Mouse (Mus musculus) hindbrain, postnatal 0 days (tissue): Measurements from ENCODE around the gene Esam. TPM values are rescaled to one million over a fixed set of nuclear protein-coding genes. Genes with fewer than 3 reads are reported as not detected.
A peak's percentile ranks its signal among the peaks of the same experiment; 100 is the strongest.

Experiments used
- ATAC-seq: fragments of 200-750 bp; cut with Nextera tagmentation; 2 replicates; pipeline ENCODE4 v1.8.0; 2017; ENCODE audit warnings: mild to moderate bottlenecking, moderate TSS enrichment, moderate library complexity
- DNase-seq: peaks from one replicate; pipeline ENCODE4 v3.0.0-alpha.2; 2015; ENCODE audit warnings: low spot score
- H3K27ac ChIP-seq: fragments of 300-500 bp; sonication (generic); 2 replicates; pipeline ENCODE4 v1.5.1; 2014; ENCODE audit warnings: mild to moderate bottlenecking
- H3K27me3 ChIP-seq: fragments of 300-500 bp; sonication (generic); 2 replicates; pipeline ENCODE4 v1.6.1; 2014; ENCODE audit warnings: low read length, mixed read lengths; ENCODE audit not compliant: insufficient read depth
- H3K36me3 ChIP-seq: fragments of 300-500 bp; sonication (generic); 2 replicates; pipeline ENCODE4 v1.6.1; 2014; ENCODE audit warnings: low read length, mixed read lengths; ENCODE audit not compliant: insufficient read depth
- H3K4me1 ChIP-seq: fragments of 300-500 bp; sonication (generic); 2 replicates; pipeline ENCODE4 v1.6.1; 2014; ENCODE audit warnings: antibody characterized with exemption, low read length, mixed read lengths; ENCODE audit not compliant: insufficient read depth
- H3K4me2 ChIP-seq: fragments of 300-500 bp; sonication (generic); 2 replicates; pipeline ENCODE4 v1.6.1; 2014; ENCODE audit warnings: low read depth, mild to moderate bottlenecking, low read length, moderate library complexity, mixed read lengths
- H3K4me3 ChIP-seq: fragments of 300-500 bp; sonication (generic); 2 replicates; pipeline ENCODE4 v1.5.1; 2014; ENCODE audit warnings: low read length
- H3K9ac ChIP-seq: fragments of 300-500 bp; sonication (generic); replicated peaks from 2 replicates; pipeline ENCODE4 v1.6.1; 2014; ENCODE audit warnings: mild to moderate bottlenecking, low read length, moderate library complexity, mixed read lengths
- H3K9me3 ChIP-seq: fragments of 300-500 bp; sonication (generic); 2 replicates; pipeline ENCODE4 v1.6.1; 2016; ENCODE audit warnings: low read length, mixed read lengths
- CTCF ChIP-seq: IDR thresholded peaks from 2 replicates; pipeline ENCODE4 v1.5.1; 2016; ENCODE audit warnings: antibody characterized with exemption, control low read depth, low read depth
- WGBS: fragments of 180-500 bp; shearing (Covaris S2); extraction: QIAGEN DNeasy Blood & Tissue Kit; methylation state at CpG from one replicate; pipeline ENCODE4 v1.1.7; 2014; 5-methylcytosine and 5-hydroxymethylcytosine counted together
- polyA plus RNA-seq: library from polyadenylated mRNA; unstranded; fragments of >200 nt; fragmentation: Nextera tagmentation; extraction: Ambion mirVana; gene quantifications from 2 replicates; pipeline ENCODE4 v1.2.1, GENCODE M21; 2015
- total RNA-seq: library from RNA; depleted of rRNA; stranded (reverse); fragments of >200 nt; gene quantifications from 2 replicates; pipeline ENCODE4 v1.2.3, GENCODE M21; 2014; rRNA removed

Gene Esam
- total and polyA plus RNA-seq, 2 experiments from 2014 or later: 34.2 to 36.1 TPM

DNA sequence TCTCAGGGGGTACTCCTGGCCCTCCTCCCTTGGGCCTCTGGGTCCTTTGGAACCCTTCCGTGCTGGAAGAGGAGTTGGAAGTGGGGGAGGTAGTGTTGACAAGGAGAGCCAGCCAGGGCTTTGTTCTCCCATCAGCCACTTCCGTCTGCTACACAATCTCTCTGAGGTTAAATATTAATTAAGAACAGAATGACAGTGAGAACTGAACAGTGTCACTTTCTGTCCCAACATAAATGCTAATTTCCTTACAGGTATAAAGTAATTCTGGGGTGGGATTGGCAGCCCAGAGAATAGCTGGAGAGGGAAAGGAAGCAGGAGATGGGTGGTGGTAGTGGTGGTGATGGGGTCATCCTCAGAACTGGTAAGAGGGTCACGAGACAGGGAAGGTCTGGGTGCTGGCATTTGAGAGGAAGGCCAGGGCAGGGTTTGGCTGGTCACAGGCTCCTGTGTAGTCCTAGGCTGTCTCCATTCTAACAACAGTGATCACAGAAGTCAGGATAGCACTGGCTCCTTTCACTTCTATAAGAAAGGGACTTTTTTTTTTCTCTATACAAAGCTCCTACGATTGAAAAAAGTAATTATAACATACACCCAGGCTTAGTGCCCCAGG, 40.8 kb downstream of the Esam start:
- Histone ChIP-seq H3K27ac (no peak overlapping the region), H3K36me3 (no peaks in the 10 kb centered on the region), H3K4me3 (no peak overlapping the region), H3K4me1 (no peaks in the 10 kb centered on the region), H3K9ac (no peak overlapping the region), H3K9me3 (no peaks in the 10 kb centered on the region), H3K27me3 (no peaks in the 10 kb centered on the region), H3K4me2 (no peak overlapping the region)
- TF ChIP-seq CTCF: no peak
- 41% methylated on average over 4 of the region's 4 CpGs for WGBS
- ATAC-seq (no peak), DNase-seq (no peak)

DNA sequence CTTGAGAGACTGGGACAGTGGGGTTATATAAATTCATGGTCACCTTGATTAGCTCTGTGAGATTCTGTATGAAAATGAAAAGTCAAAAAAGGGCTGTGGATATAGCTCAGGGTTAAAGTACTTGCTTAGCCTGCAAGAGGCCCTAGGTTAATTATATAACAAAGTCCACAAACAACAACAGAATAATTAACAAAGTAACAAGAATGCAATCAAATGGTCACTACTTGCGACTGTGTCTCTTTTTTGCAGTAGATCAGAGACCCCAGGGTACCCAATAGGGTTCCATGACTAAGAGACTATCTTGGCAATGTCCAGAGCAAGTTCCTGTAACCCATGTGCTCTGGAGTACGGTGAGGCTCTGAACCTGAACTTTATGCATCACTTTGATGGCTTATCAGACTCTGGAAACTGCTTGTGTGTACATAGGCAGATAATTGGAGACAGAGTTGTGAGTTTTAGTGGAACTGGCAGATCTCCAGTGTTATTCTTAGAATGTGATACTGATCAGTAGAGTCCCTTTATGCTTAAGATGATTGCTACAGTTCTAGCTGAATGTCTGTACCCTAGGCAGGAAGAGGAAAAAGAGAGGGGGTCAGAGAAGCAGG, 41.5 kb downstream of the Esam start:
- H3K4me1 ChIP-seq: no peaks in the 10 kb centered on the region
- no peaks in the 10 kb centered on the region for H3K9me3 ChIP-seq
- no peak overlapping the region for H3K4me3 ChIP-seq
- WGBS: 80% methylated on average over 2 of the region's 2 CpGs
- H3K27me3 ChIP-seq: no peaks in the 10 kb centered on the region
- TF ChIP-seq CTCF: no peak
- ATAC-seq: no peak
- H3K27ac ChIP-seq: no peak overlapping the region
- no peak for DNase-seq
- no peak overlapping the region for H3K4me2 ChIP-seq
- H3K36me3 ChIP-seq: no peaks in the 10 kb centered on the region
- no peak overlapping the region for H3K9ac ChIP-seq

DNA sequence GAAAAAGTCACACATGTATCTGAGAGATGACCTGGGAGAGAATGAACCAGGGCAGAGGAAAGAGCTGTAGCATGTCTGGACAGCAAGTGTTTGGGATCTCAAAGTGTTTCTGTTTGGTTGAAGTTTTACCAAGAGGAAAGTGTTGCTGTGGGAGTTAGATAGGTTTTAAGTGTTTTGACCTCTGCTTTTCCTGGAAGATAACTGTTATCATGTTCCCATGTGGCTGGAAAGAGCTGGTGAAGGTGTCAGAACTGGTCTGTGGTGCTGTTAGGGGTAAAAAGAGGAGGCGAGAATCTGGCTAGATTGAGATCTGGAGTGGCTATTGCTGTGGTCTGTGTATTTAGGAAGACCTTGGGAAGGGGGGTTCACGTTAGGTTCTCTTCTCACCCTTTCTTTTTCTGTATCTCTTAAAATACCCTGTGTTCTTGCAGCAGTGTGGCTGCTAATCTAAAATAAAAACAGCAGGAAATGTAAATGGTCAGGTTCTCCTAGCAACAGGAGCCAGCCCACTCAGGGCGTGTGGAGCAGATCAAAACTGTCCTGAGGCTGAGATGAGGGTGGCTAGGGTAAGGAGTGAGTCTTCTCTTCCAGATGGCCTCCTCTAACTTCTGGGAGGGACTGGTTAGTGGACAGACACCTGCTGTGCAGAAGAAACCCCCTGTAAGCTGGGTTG, 44.5 kb downstream of the Esam start:
- H3K27me3 ChIP-seq: no peaks in the 10 kb centered on the region
- ATAC-seq: no peak
- H3K27ac ChIP-seq: no peak overlapping the region
- H3K4me3 ChIP-seq: no peak overlapping the region
- H3K4me1 ChIP-seq: peaks cover 8% of the 10 kb centered on the region; the same call in 1 of the 2 replicates
- WGBS: 68% methylated on average over 3 of the region's 3 CpGs
- no peaks in the 10 kb centered on the region for H3K36me3 ChIP-seq
- no peaks in the 10 kb centered on the region for H3K9me3 ChIP-seq
- no peak for DNase-seq
- no peak for TF ChIP-seq CTCF
- H3K9ac ChIP-seq: no peak overlapping the region
- H3K4me2 ChIP-seq: no peak overlapping the region

DNA sequence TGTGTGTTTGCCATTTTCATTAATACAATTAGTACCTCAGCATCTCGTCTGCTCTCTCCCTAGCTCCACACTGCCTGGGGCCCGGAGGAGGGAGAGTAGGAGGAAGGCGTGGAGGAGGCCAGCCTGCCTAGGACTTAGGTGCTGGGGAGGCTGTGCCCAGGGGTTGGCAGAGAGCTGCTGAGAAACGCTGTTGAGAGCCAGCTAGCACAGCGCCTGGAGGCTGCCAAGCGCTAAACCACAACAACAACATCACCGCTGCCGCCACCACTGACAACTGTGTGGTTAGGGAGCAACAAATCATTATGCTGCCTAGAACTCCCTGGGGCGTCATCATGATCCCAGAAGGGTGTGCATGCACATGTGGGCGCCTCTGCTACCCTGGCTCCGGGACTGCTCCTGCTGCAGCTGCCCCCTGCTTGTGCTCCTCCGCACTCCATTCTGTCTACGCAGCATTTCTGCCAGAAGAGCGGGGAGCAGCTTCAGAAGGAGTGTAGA, 48.6 kb downstream of the Esam start:
- no peak for TF ChIP-seq CTCF
- H3K36me3 ChIP-seq: no peaks in the 10 kb centered on the region
- peak; percentile 37 for DNase-seq
- no peaks in the 10 kb centered on the region for H3K27me3 ChIP-seq
- H3K4me1 ChIP-seq: peaks cover 8% of the 10 kb centered on the region; the same call in 1 of the 2 replicates
- peak; percentile 66 for ATAC-seq
- peak overlapping the region; percentile 46 for H3K4me2 ChIP-seq
- peak overlapping the region; percentile 51; the same call in 1 of the 2 replicates for H3K27ac ChIP-seq
- no peak overlapping the region for H3K4me3 ChIP-seq
- H3K9me3 ChIP-seq: no peaks in the 10 kb centered on the region
- 0 out of 2 replicates have a peak overlapping the region, but pooled peaks have one; percentile 30 for H3K9ac ChIP-seq
- 22% methylated on average over 14 of the region's 14 CpGs for WGBS

DNA sequence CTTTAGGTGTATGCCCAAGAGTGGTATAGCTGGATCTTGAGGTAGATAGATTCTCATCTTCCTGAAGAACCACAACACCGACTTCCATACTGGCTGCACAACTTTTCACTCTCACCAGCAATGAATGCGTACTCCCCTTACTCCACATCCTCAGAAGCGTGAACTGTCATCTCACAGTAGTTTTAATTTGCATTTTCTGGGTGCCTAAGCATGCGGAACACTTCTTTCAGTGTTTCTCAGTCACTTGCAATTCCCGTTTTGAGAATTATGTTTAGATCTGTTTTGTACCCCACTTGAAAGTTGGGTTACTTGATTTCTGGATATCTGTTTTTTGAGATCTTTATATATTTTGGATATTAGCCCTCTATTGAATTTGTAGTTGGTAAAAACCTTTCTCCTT, 55.7 kb downstream of the Esam start:
- DNase-seq (no peak), ATAC-seq (no peak)
- Histone ChIP-seq H3K36me3 (no peaks in the 10 kb centered on the region), H3K27me3 (no peaks in the 10 kb centered on the region), H3K27ac (no peak overlapping the region), H3K4me1 (no peaks in the 10 kb centered on the region), H3K4me2 (no peak overlapping the region), H3K9ac (no peak overlapping the region), H3K4me3 (no peak overlapping the region), H3K9me3 (no peaks in the 10 kb centered on the region)
- TF ChIP-seq CTCF: no peak
- 81% methylated on average over 5 of the region's 5 CpGs for WGBS

DNA sequence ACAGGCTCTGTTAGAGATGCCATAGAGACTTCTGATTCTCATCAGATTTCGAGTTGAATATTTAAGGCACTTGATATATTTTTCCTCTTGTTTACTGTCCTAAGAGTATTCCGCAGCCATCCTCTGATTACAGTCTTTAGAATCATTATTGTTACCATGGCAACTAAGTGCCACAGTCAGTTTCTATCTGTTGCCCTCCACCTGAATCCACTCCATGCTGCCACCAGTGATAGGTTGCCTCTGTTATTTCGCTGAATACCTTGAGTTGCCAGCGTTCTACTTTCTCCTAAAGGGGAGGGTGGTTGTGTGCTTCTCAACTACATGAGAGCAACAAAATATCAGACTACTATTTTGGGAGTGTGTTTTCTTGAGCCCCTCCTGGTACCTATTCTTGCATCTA, 58.8 kb downstream of the Esam start:
- Histone ChIP-seq H3K4me3 (no peak overlapping the region), H3K4me1 (no peaks in the 10 kb centered on the region), H3K27me3 (no peaks in the 10 kb centered on the region), H3K9ac (no peak overlapping the region), H3K4me2 (no peak overlapping the region), H3K36me3 (no peaks in the 10 kb centered on the region), H3K9me3 (no peaks in the 10 kb centered on the region), H3K27ac (no peak overlapping the region)
- WGBS: 56% methylated on average over 4 of the region's 4 CpGs
- peak; percentile 31 for DNase-seq
- peak; percentile 40; the same call in 1 of the 2 replicates for ATAC-seq
- no peak for TF ChIP-seq CTCF

Other genes starting within 250 kb of the Esam start
- gene Ccdc15, start 179.6 kb upstream of the Esam start, total RNA-seq: 5.5 and 6.9 TPM in 2 replicates
- 7.1 and 7.4 TPM in 2 replicates for gene Ccdc15, start 179.6 kb upstream of the Esam start, polyA plus RNA-seq
- 40.5 and 45.9 TPM in 2 replicates for gene Hepacam, start 160.7 kb upstream of the Esam start, total RNA-seq
- gene Hepacam, start 160.7 kb upstream of the Esam start, polyA plus RNA-seq: 69.2 and 74.4 TPM in 2 replicates
- gene Robo4, start 126.2 kb upstream of the Esam start, total RNA-seq: 12.5 and 13.1 TPM in 2 replicates
- gene Robo4, start 126.2 kb upstream of the Esam start, polyA plus RNA-seq: 3.6 and 4.5 TPM in 2 replicates
- 2.0 and 2.8 TPM in 2 replicates for gene Robo3, start 94.8 kb upstream of the Esam start, total RNA-seq
- gene Robo3, start 94.8 kb upstream of the Esam start, polyA plus RNA-seq: 1.5 and 1.6 TPM in 2 replicates
- gene Msantd2, start 38.8 kb upstream of the Esam start, total RNA-seq: 20.0 and 34.0 TPM in 2 replicates
- 16.1 and 17.8 TPM in 2 replicates for gene Msantd2, start 38.8 kb upstream of the Esam start, polyA plus RNA-seq
- gene Vsig2, start 11.2 kb downstream of the Esam start, total RNA-seq: 3.0 and 3.9 TPM in 2 replicates
- 1.3 and 1.6 TPM in 2 replicates for gene Vsig2, start 11.2 kb downstream of the Esam start, polyA plus RNA-seq
- 6.0 and 8.3 TPM in 2 replicates for gene Nrgn, start 24.8 kb downstream of the Esam start, total RNA-seq
- gene Nrgn, start 24.8 kb downstream of the Esam start, polyA plus RNA-seq: 11.9 and 15.4 TPM in 2 replicates
- 9.7 and 18.7 TPM in 2 replicates for gene Siae, start 27.6 kb downstream of the Esam start, total RNA-seq
- 12.5 and 15.5 TPM in 2 replicates for gene Siae, start 27.6 kb downstream of the Esam start, polyA plus RNA-seq
- 4.2 TPM in 1 of 2 replicates, not detected in the other for gene Spa17, start 85.6 kb downstream of the Esam start, total RNA-seq
- gene Spa17, start 85.6 kb downstream of the Esam start, polyA plus RNA-seq: 11.6 and 13.9 TPM in 2 replicates
- 44.5 and 45.6 TPM in 2 replicates for gene Tbrg1, start 129.2 kb downstream of the Esam start, total RNA-seq
- gene Tbrg1, start 129.2 kb downstream of the Esam start, polyA plus RNA-seq: 82.9 and 87.7 TPM in 2 replicates
- not detected in 2 replicates for gene Panx3, start 141.2 kb downstream of the Esam start, total RNA-seq
- gene Panx3, start 141.2 kb downstream of the Esam start, polyA plus RNA-seq: 0.10 TPM in 1 of 2 replicates, not detected in the other
- gene Olfr160, start 188.2 kb downstream of the Esam start, total RNA-seq: not detected in 2 replicates
- gene Olfr160, start 188.2 kb downstream of the Esam start, polyA plus RNA-seq: not detected in 2 replicates
- 0.58 TPM in 1 of 2 replicates, not detected in the other for gene Olfr874, start 217.0 kb downstream of the Esam start, total RNA-seq
- gene Olfr874, start 217.0 kb downstream of the Esam start, polyA plus RNA-seq: not detected in 2 replicates
- not detected in 2 replicates for gene Olfr875, start 243.8 kb downstream of the Esam start, total RNA-seq
- gene Olfr875, start 243.8 kb downstream of the Esam start, polyA plus RNA-seq: not detected in 2 replicates